Mouse (Mus musculus): ENCODE data around the gene Dbh. TPM values are rescaled to one million over a fixed set of nuclear protein-coding genes. Genes with fewer than 3 reads are reported as not detected.

Gene Dbh
- polyA plus RNA-seq, 1 experiment from 2014 or later, result 0.55 TPM

DNA sequence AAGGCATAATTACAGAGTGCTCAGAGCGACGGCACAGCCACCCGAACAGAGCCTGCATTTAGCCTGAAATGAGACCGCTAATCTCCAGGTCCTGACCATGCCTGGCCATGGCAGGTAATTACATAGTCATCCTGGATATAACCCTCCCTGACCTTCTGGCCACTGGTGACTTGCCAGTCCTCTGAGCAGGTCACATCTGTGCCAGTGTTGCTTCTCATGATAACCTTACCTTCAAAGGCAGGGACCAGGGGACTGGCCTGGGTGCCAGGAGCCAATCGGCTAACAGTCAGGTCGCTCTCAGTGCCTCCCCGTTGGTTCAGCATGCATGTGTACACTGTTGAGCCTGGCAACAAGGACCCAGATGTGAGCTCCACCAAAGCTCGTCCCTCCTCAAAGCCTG is 53.5 kb downstream of the Dbh start:
- Histone ChIP-seq H3K4me3 (replicated peaks) (no peak overlapping the region), H3K9me3 (replicated peaks) (no peaks in the 10 kb centered on the region), H3K36me3 (no peaks in the 10 kb centered on the region), H3K4me1 (no peaks in the 10 kb centered on the region), H3K9ac (no peak overlapping the region), H3K27ac (replicated peaks) (no peak overlapping the region), H3K4me2 (replicated peaks) (no peak overlapping the region), H3K27me3 (no peaks in the 10 kb centered on the region)
- 81% methylated on average over 8 of the region's 8 CpGs for WGBS
- ATAC-seq (ENCODE audit: insufficient number of reproducible peaks, low FRiP score, low TSS enrichment, low read depth), result peak; percentile 6; the same call in 1 of the 2 replicates

DNA sequence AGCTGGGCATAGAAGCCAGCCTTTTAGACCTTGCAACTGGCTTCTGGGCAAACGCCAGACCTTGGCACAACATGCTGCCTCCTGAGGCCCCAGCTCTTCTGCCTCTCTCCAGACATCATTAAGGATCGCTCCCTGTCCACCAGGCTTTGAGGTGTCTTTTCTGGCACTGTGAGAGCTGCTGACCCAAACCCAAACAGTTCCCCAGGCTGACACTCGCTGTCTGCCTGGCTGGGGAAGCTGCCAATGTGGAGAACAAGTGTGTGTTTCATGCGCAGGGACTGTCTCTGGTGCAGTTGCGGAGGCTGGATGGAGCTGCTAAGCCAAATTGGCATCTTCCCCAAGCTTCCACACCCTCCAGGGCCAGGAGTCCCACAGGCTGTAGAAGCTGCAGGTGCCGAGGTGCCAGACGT is 58.0 kb downstream of the Dbh start:
- Histone ChIP-seq H3K4me2 (replicated peaks) (no peak overlapping the region), H3K27ac (replicated peaks) (no peak overlapping the region), H3K36me3 (no peaks in the 10 kb centered on the region), H3K4me1 (no peaks in the 10 kb centered on the region), H3K9ac (no peak overlapping the region), H3K4me3 (replicated peaks) (no peak overlapping the region), H3K27me3 (no peaks in the 10 kb centered on the region), H3K9me3 (replicated peaks) (no peaks in the 10 kb centered on the region)
- no peak for ATAC-seq (ENCODE audit: insufficient number of reproducible peaks, low FRiP score, low TSS enrichment, low read depth)
- WGBS, result 80% methylated on average over 7 of the region's 7 CpGs

DNA sequence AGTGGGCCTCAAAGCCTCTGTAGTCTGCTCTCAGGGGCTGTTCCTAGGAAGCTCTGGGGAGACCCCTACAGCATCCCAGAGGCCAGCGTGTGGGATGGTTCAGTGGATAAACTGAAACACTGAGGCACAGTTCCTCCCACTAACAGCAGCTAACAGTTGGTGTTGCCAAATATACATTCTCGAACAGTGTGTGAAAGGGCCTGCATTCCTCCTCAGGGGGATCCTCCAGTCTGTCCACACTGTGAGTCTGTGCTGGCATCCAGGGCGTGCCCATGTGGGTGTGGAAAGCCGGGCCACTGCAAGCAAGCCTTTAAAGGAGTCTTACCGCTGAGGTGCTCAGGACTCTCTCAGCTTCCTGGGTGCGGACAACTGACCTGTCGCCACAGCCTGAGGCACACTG is 61.5 kb downstream of the Dbh start:
- H3K4me1 ChIP-seq, result no peaks in the 10 kb centered on the region
- whole genome bisulfite sequencing, result 54% methylated on average over 7 of the region's 7 CpGs
- H3K27me3 ChIP-seq, result no peaks in the 10 kb centered on the region
- H3K9me3 ChIP-seq (replicated peaks), result no peaks in the 10 kb centered on the region
- peak; percentile 46; the same call in 1 of the 2 replicates for ATAC-seq (ENCODE audit: insufficient number of reproducible peaks, low FRiP score, low TSS enrichment, low read depth)
- H3K9ac ChIP-seq, result no peak overlapping the region
- H3K36me3 ChIP-seq, result no peaks in the 10 kb centered on the region
- no peak overlapping the region for H3K4me2 ChIP-seq (replicated peaks)
- H3K27ac ChIP-seq (replicated peaks), result no peak overlapping the region
- no peak overlapping the region for H3K4me3 ChIP-seq (replicated peaks)

DNA sequence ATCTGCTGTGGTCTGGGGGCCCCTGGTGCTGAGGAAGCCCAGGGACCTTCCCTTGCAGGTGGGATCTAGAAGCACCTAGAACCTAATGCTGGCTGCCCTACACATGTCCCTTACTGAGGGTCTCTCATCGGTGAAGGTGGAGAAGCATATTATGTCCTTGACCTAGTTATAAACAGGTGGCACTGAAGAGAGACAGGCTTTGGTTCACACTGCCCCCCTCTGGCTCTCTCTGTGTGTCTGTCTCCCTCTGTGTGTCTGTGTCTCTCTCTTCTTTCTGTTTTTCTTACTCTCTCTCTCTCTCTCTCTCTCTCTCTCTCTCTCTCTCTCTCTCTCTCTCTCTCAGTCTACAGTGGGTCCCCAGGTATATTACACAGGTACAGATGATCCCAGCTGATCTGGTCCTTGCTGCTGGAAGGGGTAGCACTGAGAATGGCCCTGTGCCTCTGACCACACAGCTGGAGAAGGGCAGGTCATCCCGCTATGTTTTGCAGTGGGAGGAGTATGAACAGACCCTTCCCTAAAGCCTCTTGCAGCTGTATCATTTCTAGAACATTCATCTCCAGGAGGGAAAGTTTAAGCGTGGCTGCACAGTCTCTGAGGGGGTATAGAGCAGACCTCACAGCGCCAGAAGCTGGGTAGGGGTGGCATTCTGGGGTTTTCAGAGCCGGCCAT is 63.9 kb downstream of the Dbh start:
- no peak for ATAC-seq (ENCODE audit: insufficient number of reproducible peaks, low FRiP score, low TSS enrichment, low read depth)
- no peak overlapping the region for H3K9ac ChIP-seq
- WGBS, result 76% methylated on average over 5 of the region's 5 CpGs

DNA sequence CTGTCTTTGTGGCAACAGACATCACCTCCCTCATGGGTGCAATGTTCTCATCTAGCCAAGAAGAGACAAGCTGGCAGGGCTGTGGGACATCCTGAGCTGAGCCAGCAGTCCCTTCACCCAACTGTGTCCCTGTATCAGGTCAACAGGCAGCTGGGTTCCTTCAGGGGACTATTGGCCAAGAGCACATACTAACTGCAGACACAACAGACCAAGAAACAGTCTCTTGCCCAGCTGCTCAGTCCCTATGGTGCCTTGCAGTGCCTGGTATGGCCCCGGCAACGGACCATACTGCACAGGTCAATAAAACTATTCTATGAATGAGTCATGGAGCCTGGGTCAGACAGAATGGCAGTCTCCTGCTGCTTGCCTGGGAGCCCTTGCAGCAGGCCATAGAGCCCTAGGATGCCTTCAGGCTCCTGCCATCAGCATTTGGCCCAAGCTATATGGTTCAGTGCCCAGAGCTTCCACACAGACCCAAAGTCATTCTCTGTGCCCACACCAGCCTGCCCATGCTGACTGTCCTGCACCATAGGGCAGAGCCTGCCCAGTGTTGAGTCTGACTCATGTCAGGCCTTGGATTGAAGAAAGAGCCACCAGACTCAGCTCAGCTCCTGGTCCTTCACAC is 64.6 kb downstream of the Dbh start:
- Histone ChIP-seq H3K9me3 (replicated peaks) (no peaks in the 10 kb centered on the region), H3K4me3 (replicated peaks) (no peak overlapping the region), H3K4me2 (replicated peaks) (no peak overlapping the region), H3K36me3 (no peaks in the 10 kb centered on the region), H3K4me1 (no peaks in the 10 kb centered on the region), H3K9ac (no peak overlapping the region), H3K27me3 (no peaks in the 10 kb centered on the region), H3K27ac (replicated peaks) (no peak overlapping the region)
- 93% methylated on average over 2 of the region's 2 CpGs for WGBS
- no peak for ATAC-seq (ENCODE audit: insufficient number of reproducible peaks, low FRiP score, low TSS enrichment, low read depth)

More for the DNA sequence above, 63.9 kb downstream of the Dbh start:
- H3K36me3 ChIP-seq, result no peaks in the 10 kb centered on the region
- H3K27ac ChIP-seq (replicated peaks), result no peak overlapping the region
- no peaks in the 10 kb centered on the region for H3K27me3 ChIP-seq
- H3K4me1 ChIP-seq, result no peaks in the 10 kb centered on the region
- no peak overlapping the region for H3K4me3 ChIP-seq (replicated peaks)
- no peak overlapping the region for H3K4me2 ChIP-seq (replicated peaks)
- no peaks in the 10 kb centered on the region for H3K9me3 ChIP-seq (replicated peaks)

DNA sequence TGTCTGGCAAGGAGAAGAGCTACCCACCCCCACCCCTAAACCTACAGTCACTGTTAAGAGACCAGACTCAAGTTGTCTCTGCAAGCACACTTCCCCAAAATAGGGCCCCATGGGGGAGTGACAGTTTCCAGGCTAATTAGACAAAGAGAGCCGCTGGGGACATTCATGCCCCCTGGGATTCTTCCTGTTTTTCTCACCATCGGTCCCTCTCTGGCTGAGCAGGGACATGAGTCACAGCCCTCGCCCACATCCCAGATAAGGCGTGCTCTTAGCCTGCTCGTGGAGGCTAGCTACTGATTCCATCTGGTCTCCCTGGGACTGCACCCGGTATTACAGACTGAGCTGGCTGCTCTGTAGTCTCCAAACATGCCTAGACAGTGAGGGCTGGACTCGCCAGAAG is 67.3 kb downstream of the Dbh start:
- H3K4me2 ChIP-seq (replicated peaks), result no peak overlapping the region
- no peaks in the 10 kb centered on the region for H3K27me3 ChIP-seq
- H3K9ac ChIP-seq, result no peak overlapping the region
- H3K4me3 ChIP-seq (replicated peaks), result no peak overlapping the region
- H3K4me1 ChIP-seq, result no peaks in the 10 kb centered on the region
- ATAC-seq (ENCODE audit: insufficient number of reproducible peaks, low FRiP score, low TSS enrichment, low read depth), result 0 out of 2 replicates have a peak, but pooled peaks have one; percentile 20
- WGBS, result 29% methylated on average over 7 of the region's 7 CpGs
- no peak overlapping the region for H3K27ac ChIP-seq (replicated peaks)
- H3K9me3 ChIP-seq (replicated peaks), result no peaks in the 10 kb centered on the region
- no peaks in the 10 kb centered on the region for H3K36me3 ChIP-seq

Other genes with a start within 250 kb of the Dbh start
- 38.2 TPM in 2 replicates for gene Surf2, start 248.9 kb upstream of the Dbh start, polyA plus RNA-seq (2015; fragmentation: Nextera tagmentation; extraction: Ambion mirVana)
- 58.4 and 60.4 TPM in 2 replicates for gene Surf1, start 248.7 kb upstream of the Dbh start, polyA plus RNA-seq (2015; fragmentation: Nextera tagmentation; extraction: Ambion mirVana)
- gene Surf4, start 231.3 kb upstream of the Dbh start, polyA plus RNA-seq (2015; fragmentation: Nextera tagmentation; extraction: Ambion mirVana), result 265 and 273 TPM in 2 replicates
- gene Stkld1, start 231.2 kb upstream of the Dbh start, polyA plus RNA-seq (2015; fragmentation: Nextera tagmentation; extraction: Ambion mirVana), result 0.07 and 0.14 TPM in 2 replicates
- gene Rexo4, start 200.8 kb upstream of the Dbh start, polyA plus RNA-seq (2015; fragmentation: Nextera tagmentation; extraction: Ambion mirVana), result 43.2 and 48.6 TPM in 2 replicates
- gene Adamts13, start 191.8 kb upstream of the Dbh start, polyA plus RNA-seq (2015; fragmentation: Nextera tagmentation; extraction: Ambion mirVana), result 0.12 and 0.25 TPM in 2 replicates
- gene Cacfd1, start 155.3 kb upstream of the Dbh start, polyA plus RNA-seq (2015; fragmentation: Nextera tagmentation; extraction: Ambion mirVana), result 72.7 and 82.7 TPM in 2 replicates
- gene Slc2a6, start 137.2 kb upstream of the Dbh start, polyA plus RNA-seq (2015; fragmentation: Nextera tagmentation; extraction: Ambion mirVana), result 0.91 and 1.1 TPM in 2 replicates
- gene Mymk, start 93.1 kb upstream of the Dbh start, polyA plus RNA-seq (2015; fragmentation: Nextera tagmentation; extraction: Ambion mirVana), result 63.7 and 71.1 TPM in 2 replicates
- gene Adamtsl2, start 85.9 kb upstream of the Dbh start, polyA plus RNA-seq (2015; fragmentation: Nextera tagmentation; extraction: Ambion mirVana), result 3.8 and 5.0 TPM in 2 replicates
- gene Fam163b, start 22.7 kb upstream of the Dbh start, polyA plus RNA-seq (2015; fragmentation: Nextera tagmentation; extraction: Ambion mirVana), result 0.12 and 0.31 TPM in 2 replicates
- 6.3 and 8.5 TPM in 2 replicates for gene Sardh, start 83.1 kb downstream of the Dbh start, polyA plus RNA-seq (2015; fragmentation: Nextera tagmentation; extraction: Ambion mirVana)

Measured in embryonic facial prominence, embryonic 15.5 days (tissue).